Mouse (Mus musculus): ENCODE data around the gene Cdk6.

GRCm38 (mm10) chr5:3504453-3504852, 163.2 kb downstream of the Cdk6 start:
- TF ChIP-seq CTCF (IDR thresholded peaks at IDR 0.05; ENCODE audit: insufficient read depth, low read length) (no peak), POLR2A (IDR thresholded peaks at IDR 0.05; ENCODE audit: borderline replicate concordance, extremely low read depth, low read depth, low read length) (no peak)
